Mouse (Mus musculus) liver, adult 2 months (tissue): ENCODE results near the gene Kcnh2. TPM values are rescaled to one million over a fixed set of nuclear protein-coding genes. Genes with fewer than 3 reads are reported as not detected.

Experiments
- DNase-seq: peaks from one replicate; pipeline ENCODE4 v3.0.0-alpha.2; 2011; ENCODE audit warnings: low read depth, low spot score; ENCODE audit errors: extremely low read depth
- H3K27ac ChIP-seq: fragments of 200-500 bp; replicated peaks from 2 replicates; pipeline ENCODE4 v1.5.1; 2012; ENCODE audit warnings: low read depth, mild to moderate bottlenecking, control low read depth, inconsistent platforms, low read length; ENCODE audit not compliant: insufficient read depth
- H3K27me3 ChIP-seq: fragments of 200-500 bp; 2 replicates; pipeline ENCODE4 v1.6.1; 2012; ENCODE audit warnings: mild to moderate bottlenecking, moderate library complexity, low read length, inconsistent platforms; ENCODE audit not compliant: control insufficient read depth, insufficient read depth
- H3K36me3 ChIP-seq: fragments of 200-500 bp; 2 replicates; pipeline ENCODE4 v1.6.1; 2012; ENCODE audit warnings: low read length, inconsistent platforms; ENCODE audit not compliant: control insufficient read depth, insufficient read depth
- H3K4me1 ChIP-seq: fragments of 200-500 bp; 2 replicates; pipeline ENCODE4 v1.6.1; 2011; ENCODE audit warnings: low read length; ENCODE audit not compliant: control insufficient read depth, insufficient read depth
- H3K4me3 ChIP-seq: fragments of 200-500 bp; 2 replicates; pipeline ENCODE4 v1.5.1; 2011; ENCODE audit warnings: low read depth, mild to moderate bottlenecking, control low read depth, low read length, moderate library complexity; ENCODE audit not compliant: insufficient read depth
- H3K79me2 ChIP-seq: fragments of 200-500 bp; 2 replicates; pipeline ENCODE4 v1.6.1; 2012; ENCODE audit warnings: inconsistent platforms, mild to moderate bottlenecking, low read length, moderate library complexity; ENCODE audit not compliant: control insufficient read depth, insufficient read depth
- H3K9ac ChIP-seq: fragments of 200-500 bp; 2 replicates; pipeline ENCODE4 v1.6.1; 2012; ENCODE audit warnings: low read depth, mild to moderate bottlenecking, control low read depth, inconsistent platforms, low read length
- CTCF ChIP-seq: fragments of 200-500 bp; IDR thresholded peaks from 2 replicates; pipeline ENCODE4 v1.5.1; 2011; ENCODE audit warnings: low read depth, low read length, control low read depth
- POLR2A ChIP-seq: fragments of 200-500 bp; IDR thresholded peaks from 2 replicates; pipeline ENCODE4 v1.6.1; 2011; ENCODE audit warnings: low read length, control low read depth; ENCODE audit not compliant: insufficient read depth; ENCODE audit errors: extremely low read depth
- WGBS: fragments of 180-500 bp; shearing (Covaris S2); methylation state at CpG from one replicate; pipeline ENCODE4 v1.1.7; 2018; 5-methylcytosine and 5-hydroxymethylcytosine counted together
- polyA plus RNA-seq: library from polyadenylated mRNA; depleted of rRNA; stranded (reverse); fragments of >200 nt; gene quantifications from 2 replicates; pipeline ENCODE4 v1.2.3, GENCODE M21; 2012
- total RNA-seq: library from RNA; depleted of rRNA; stranded (reverse); fragments of >200 nt; gene quantifications from 2 replicates; pipeline ENCODE4 v1.2.3, GENCODE M21; 2014

Kcnh2 gene
- total and polyA plus RNA-seq, 2 experiments = not detected

DNA sequence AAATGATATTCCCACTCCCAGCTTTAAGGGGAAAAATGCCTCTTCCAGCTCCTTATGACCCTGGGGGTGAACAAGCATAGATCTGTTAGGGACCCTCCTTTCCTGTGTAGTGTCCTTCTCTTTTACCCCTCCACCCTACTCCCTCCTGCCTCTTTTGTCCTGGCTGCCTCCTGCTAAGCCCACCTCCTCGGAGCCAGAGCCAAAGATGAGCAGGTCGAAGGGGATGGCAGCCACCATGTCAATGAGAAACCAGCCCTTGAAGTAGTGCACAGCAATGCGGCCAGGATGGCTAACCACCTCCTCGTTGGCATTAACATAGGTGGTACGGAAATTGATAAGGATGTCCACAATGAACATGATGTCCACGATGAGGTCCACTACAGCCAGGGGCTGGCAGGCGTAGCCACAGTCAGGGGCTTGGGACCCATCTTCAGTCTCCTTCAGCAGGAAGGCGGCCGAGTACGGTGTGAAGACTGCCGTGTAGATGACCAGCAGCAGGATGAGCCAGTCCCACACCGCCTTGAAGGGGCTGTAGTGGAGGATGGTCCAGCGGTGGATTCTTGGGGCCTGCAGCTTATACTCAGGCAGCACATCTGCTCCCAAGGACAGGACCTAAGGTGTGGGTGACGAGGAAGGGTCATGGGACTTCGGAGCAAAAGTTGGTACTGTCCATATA lies 25.1 kb downstream of the Kcnh2 start:
- no peak for DNase-seq
- Histone ChIP-seq H3K9ac (no peak overlapping the region), H3K27me3 (no peaks in the 10 kb centered on the region), H3K27ac (no peak overlapping the region), H3K4me3 (no peak overlapping the region), H3K4me1 (no peaks in the 10 kb centered on the region), H3K36me3 (no peaks in the 10 kb centered on the region), H3K79me2 (no peaks in the 10 kb centered on the region)
- TF ChIP-seq POLR2A (no peak), CTCF (no peak)
- whole genome bisulfite sequencing = 90% methylated on average over 15 of the region's 15 CpGs

DNA sequence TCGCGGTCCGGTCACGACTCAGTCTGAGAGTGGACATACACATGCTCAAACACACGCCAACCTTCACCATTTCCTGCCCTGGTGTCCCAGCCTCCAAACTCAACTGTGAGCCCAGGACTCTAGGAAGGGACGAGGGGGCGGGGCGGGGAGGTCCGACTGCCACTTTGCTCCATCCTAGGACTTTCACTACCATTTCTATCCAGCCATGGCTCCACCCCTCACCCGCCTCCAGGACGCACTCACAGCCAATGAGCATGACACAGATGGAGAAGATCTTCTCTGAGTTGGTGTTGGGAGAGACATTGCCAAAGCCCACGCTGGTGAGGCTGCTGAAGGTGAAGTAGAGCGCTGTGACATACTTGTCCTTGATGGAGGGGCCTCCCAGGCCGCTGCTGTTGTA lies 26.2 kb downstream of the Kcnh2 start:
- Histone ChIP-seq H3K36me3 (no peaks in the 10 kb centered on the region), H3K79me2 (no peaks in the 10 kb centered on the region), H3K27ac (no peak overlapping the region), H3K4me3 (no peak overlapping the region), H3K9ac (no peak overlapping the region), H3K4me1 (no peaks in the 10 kb centered on the region), H3K27me3 (no peaks in the 10 kb centered on the region)
- TF ChIP-seq CTCF (no peak), POLR2A (no peak)
- 43% methylated on average over 14 of the region's 14 CpGs for WGBS
- DNase-seq = no peak

- Histone ChIP-seq H3K4me3 (no peak overlapping the region), H3K79me2 (no peaks in the 10 kb centered on the region), H3K4me1 (no peaks in the 10 kb centered on the region), H3K27me3 (no peaks in the 10 kb centered on the region), H3K9ac (no peak overlapping the region), H3K27ac (no peak overlapping the region), H3K36me3 (no peaks in the 10 kb centered on the region)
- WGBS = 28% methylated on average over 22 of the region's 22 CpGs
- no peak for DNase-seq
- TF ChIP-seq CTCF (no peak), POLR2A (no peak)
Observed at GRCm38 (mm10) chr5:24321711-24322682, 29.4 kb downstream of the Kcnh2 start.

- Histone ChIP-seq H3K4me1 (no peaks in the 10 kb centered on the region), H3K36me3 (no peaks in the 10 kb centered on the region), H3K9ac (no peak overlapping the region), H3K27ac (no peak overlapping the region), H3K4me3 (no peak overlapping the region), H3K79me2 (no peaks in the 10 kb centered on the region), H3K27me3 (no peaks in the 10 kb centered on the region)
- WGBS = 88% methylated on average over 5 of the region's 5 CpGs
- no peak for TF ChIP-seq CTCF
- DNase-seq = no peak
Observed at GRCm38 (mm10) chr5:24320894-24321293, 30.5 kb downstream of the Kcnh2 start.

- no peak overlapping the region for H3K9ac ChIP-seq
- no peaks in the 10 kb centered on the region for H3K27me3 ChIP-seq
- DNase-seq = no peak
- H3K79me2 ChIP-seq = no peaks in the 10 kb centered on the region
- no peak overlapping the region for H3K27ac ChIP-seq
- no peak overlapping the region for H3K4me3 ChIP-seq
- no peak for TF ChIP-seq CTCF
- TF ChIP-seq POLR2A = no peak
- no peaks in the 10 kb centered on the region for H3K36me3 ChIP-seq
- WGBS = 60% methylated on average over 6 of the region's 6 CpGs
- H3K4me1 ChIP-seq = no peaks in the 10 kb centered on the region
Observed at GRCm38 (mm10) chr5:24320467-24320813, 31.0 kb downstream of the Kcnh2 start.
